ENCODE assay signal across 8 mouse cellular contexts in genomic region chr2:128312084-128312594, GRCm38 (mm10).
DNase-seq lines count a peak whose midpoint lies in the region; ATAC-seq lines count a peak whose summit lies in the region.

No protein-coding gene starts in this region.

- peaks cover 10% of the 10 kb centered on the region; the same call in 1 of the 2 replicates for H3K4me1 ChIP-seq in forebrain, embryonic 14.5 days (ENCODE audit: control insufficient read depth, insufficient read depth, low read length)
- H3K4me1 ChIP-seq in lung, embryonic 15.5 days = peaks cover 39% of the 10 kb centered on the region

- no peak overlapping the region for H3K9ac ChIP-seq in forebrain, embryonic 14.5 days (ENCODE audit: low read length)
- H3K9ac ChIP-seq in lung, embryonic 15.5 days = 0 out of 2 replicates have a peak overlapping the region, but pooled peaks have one; percentile 14

- peak; percentile 45 for DNase-seq in ES-CJ7 (ENCODE audit: low read depth, low spot score)
- DNase-seq in cerebellum, adult 11 months = peak; percentile 46
- DNase-seq in forebrain, embryonic 14.5 days (ENCODE audit: low spot score) = peak; percentile 76
- DNase-seq in heart, postnatal 36 days = peak; percentile 71 to 80
- DNase-seq in kidney, postnatal 36 days = peak; percentile 62 to 64
- DNase-seq in ovary, postnatal 36 days (ENCODE audit: low spot score) = peak; percentile 54
- DNase-seq in yolk sac, embryonic 10.5 days (ENCODE audit: low spot score) = peak; percentile 80

- H3K9me3 ChIP-seq in forebrain, embryonic 14.5 days (replicated peaks; ENCODE audit: control insufficient read depth, low read length) = no peaks in the 10 kb centered on the region
- H3K9me3 ChIP-seq in lung, embryonic 15.5 days = no peaks in the 10 kb centered on the region

- H3K4me2 ChIP-seq in forebrain, embryonic 14.5 days (ENCODE audit: low read length) = peak overlapping the region; percentile 42
- peak overlapping the region; percentile 54 for H3K4me2 ChIP-seq in lung, embryonic 15.5 days

- H3K36me3 ChIP-seq in forebrain, embryonic 14.5 days (ENCODE audit: control insufficient read depth, insufficient read depth, low read length) = no peaks in the 10 kb centered on the region
- no peaks in the 10 kb centered on the region for H3K36me3 ChIP-seq in lung, embryonic 15.5 days

- no peak overlapping the region for H3K27ac ChIP-seq in forebrain, embryonic 14.5 days (ENCODE audit: low read depth, low read length)
- peak overlapping the region; percentile 47; the same call in 1 of the 2 replicates for H3K27ac ChIP-seq in lung, embryonic 15.5 days

- intact Hi-C loops in heart, postnatal 36 days (cut with DNase I) = loop anchor here (2.0 to 5.0 kb wide), 3 partner anchors 27 to 189 kb away; no protein-coding TSS in a partner anchor

- WGBS in forebrain, embryonic 14.5 days = 3% methylated on average over 14 of the region's 14 CpGs
- 3% methylated on average over 14 of the region's 14 CpGs for WGBS in lung, embryonic 15.5 days

- no peak overlapping the region for H3K4me3 ChIP-seq in forebrain, embryonic 14.5 days (ENCODE audit: low read depth, low read length)
- peak overlapping the region; percentile 16; the same call in 1 of the 2 replicates for H3K4me3 ChIP-seq in lung, embryonic 15.5 days

- ATAC-seq in forebrain, embryonic 14.5 days = peak; percentile 65; the same call in 1 of the 2 replicates
- ATAC-seq in lung, embryonic 15.5 days (ENCODE audit: borderline replicate concordance, extremely low read depth, low FRiP score, low TSS enrichment) = peak; percentile 79

- no peaks in the 10 kb centered on the region for H3K27me3 ChIP-seq in forebrain, embryonic 14.5 days (replicated peaks; ENCODE audit: control insufficient read depth, insufficient read depth, low read length)
- no peaks in the 10 kb centered on the region for H3K27me3 ChIP-seq in lung, embryonic 15.5 days
